Mouse (Mus musculus) ES-Bruce4 (cell line): ENCODE measurements at regions not wholly inside any gene's neighbourhood (a gene's known extent, or its start where the extent isn't known, plus 50 kb on each side); places are given as distances from the start of the nearest gene placed in this dataset.

ENCODE experiments used
- H3K27ac ChIP-seq: 2 replicates; pipeline ENCODE4 v1.5.1; 2012; ENCODE audit warnings: low read length, inconsistent platforms; ENCODE audit not compliant: insufficient read depth
- H3K27me3 ChIP-seq: 2 replicates; pipeline ENCODE4 v1.6.1; 2012; ENCODE audit warnings: mild to moderate bottlenecking, low read length, inconsistent platforms; ENCODE audit not compliant: control insufficient read depth, poor library complexity, insufficient read depth, severe bottlenecking
- H3K36me3 ChIP-seq: 2 replicates; pipeline ENCODE4 v1.6.1; 2012; ENCODE audit warnings: inconsistent platforms, mild to moderate bottlenecking, low read length, moderate library complexity; ENCODE audit not compliant: control insufficient read depth, poor library complexity, insufficient read depth, severe bottlenecking
- H3K4me1 ChIP-seq: one replicate; pipeline ENCODE4 v1.8.1; 2011; ENCODE audit warnings: low read length; ENCODE audit not compliant: control insufficient read depth, insufficient read depth
- H3K4me3 ChIP-seq: 2 replicates; pipeline ENCODE4 v1.5.1; 2011; ENCODE audit warnings: low read depth, mild to moderate bottlenecking, low read length
- H3K9ac ChIP-seq: 2 replicates; pipeline ENCODE4 v1.6.1; 2012; ENCODE audit warnings: low read depth, mild to moderate bottlenecking, inconsistent platforms; ENCODE audit not compliant: poor library complexity, severe bottlenecking
- H3K9me3 ChIP-seq: replicated peaks from 2 replicates; pipeline ENCODE4 v1.6.1; 2012; ENCODE audit warnings: mild to moderate bottlenecking, low read length, inconsistent platforms; ENCODE audit not compliant: control insufficient read depth, poor library complexity, insufficient read depth, severe bottlenecking
- CTCF ChIP-seq: IDR thresholded peaks from one replicate; pipeline ENCODE4 v1.8.1; 2011; ENCODE audit warnings: low read depth, low read length
- EP300 ChIP-seq: IDR thresholded peaks from 2 replicates; pipeline ENCODE4 v1.6.1; 2011; ENCODE audit warnings: low read depth, low read length; ENCODE audit not compliant: insufficient read depth
- POLR2A ChIP-seq: IDR thresholded peaks from one replicate; pipeline ENCODE4 v1.8.1; 2011; ENCODE audit warnings: low read length; ENCODE audit not compliant: insufficient read depth

DNA sequence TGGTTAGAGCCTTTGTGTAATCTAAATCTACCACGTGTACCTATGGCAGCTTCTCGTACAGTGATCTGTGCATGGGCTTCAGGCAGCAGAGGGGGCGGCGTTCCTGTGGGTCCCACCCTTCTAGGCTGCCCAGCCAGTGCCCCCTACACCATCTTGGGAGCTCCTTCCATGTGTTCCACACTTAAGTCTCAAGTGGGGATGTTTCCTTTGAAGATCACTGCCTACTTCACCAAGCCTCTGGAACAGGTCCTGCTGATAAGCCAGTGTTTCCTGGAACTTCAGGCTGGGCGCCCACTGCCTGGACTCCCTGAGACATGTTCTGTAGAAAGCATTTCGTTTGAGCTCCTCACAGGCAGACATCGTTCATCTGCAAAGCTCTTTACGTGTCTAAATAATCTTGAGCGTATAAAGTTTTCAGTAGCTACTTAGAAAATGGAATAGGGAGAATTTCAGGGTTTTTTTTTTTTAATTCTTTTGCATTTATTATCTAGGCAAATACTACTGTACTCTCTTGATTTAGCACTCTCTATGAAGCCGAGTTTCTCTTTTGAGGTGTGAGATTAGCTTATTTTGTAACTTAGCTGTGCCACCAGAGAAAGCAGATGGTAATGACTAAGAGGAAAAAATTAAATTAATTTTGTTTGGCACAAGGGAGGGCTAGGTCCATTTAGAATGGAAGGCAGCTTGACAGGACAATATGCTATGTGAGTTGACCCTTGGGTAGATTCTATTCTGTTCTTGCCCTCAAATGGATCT is 82.9 kb downstream of the Klf5 start:
- Histone ChIP-seq H3K9me3 (no peaks in the 10 kb centered on the region), H3K4me1 (no peaks in the 10 kb centered on the region), H3K9ac (no peak overlapping the region), H3K36me3 (no peaks in the 10 kb centered on the region), H3K4me3 (no peak overlapping the region), H3K27ac (no peak overlapping the region), H3K27me3 (no peaks in the 10 kb centered on the region; the same call in 1 of the 2 replicates)
- TF ChIP-seq POLR2A (no peak), EP300 (no peak)

DNA sequence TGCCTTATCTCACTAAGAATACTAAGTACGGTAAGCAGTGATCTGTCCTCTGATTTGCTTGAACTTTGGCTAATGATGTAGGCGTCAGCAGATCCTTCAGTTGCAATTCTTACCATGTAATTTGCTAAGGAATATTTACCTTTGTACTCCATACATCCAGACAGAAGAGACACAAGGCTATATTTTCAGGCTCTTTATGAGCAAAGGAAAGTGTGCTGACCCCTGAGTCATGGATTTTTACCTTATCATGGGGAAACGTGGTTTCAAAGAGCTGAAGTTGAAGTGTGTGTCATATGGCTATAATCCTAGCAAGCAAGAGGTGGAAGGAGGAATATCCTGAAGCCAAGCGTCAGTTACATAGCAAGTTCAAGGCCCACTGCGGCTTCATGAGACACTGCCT is 83.6 kb downstream of the Klf5 start:
- TF ChIP-seq POLR2A (no peak), CTCF (no peak), EP300 (no peak)
- Histone ChIP-seq H3K27ac (no peak overlapping the region), H3K9me3 (no peaks in the 10 kb centered on the region), H3K4me3 (no peak overlapping the region), H3K9ac (no peak overlapping the region), H3K36me3 (no peaks in the 10 kb centered on the region), H3K27me3 (no peaks in the 10 kb centered on the region; the same call in 1 of the 2 replicates), H3K4me1 (no peaks in the 10 kb centered on the region)

DNA sequence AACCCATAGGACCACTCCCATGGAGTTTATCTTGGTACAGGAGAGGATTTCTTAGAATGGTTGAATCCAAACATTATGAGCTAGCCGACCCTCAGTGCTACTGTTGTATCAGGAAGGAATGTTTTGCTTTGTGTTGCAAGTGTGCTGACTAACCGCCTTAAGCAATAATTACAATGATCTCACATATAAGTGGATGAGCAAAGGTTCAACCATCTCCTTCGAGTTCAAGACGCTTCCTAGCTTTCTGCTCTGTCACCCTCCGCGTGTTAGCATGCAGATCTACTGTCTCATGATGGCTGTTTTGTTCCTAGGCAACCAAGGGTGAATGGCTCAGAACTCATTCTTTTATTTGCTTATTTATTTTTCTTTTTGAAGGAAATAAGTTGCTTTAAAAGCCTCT is 84.7 kb downstream of the Klf5 start:
- TF ChIP-seq EP300 (no peak), CTCF (no peak), POLR2A (no peak)
- no peaks in the 10 kb centered on the region for H3K36me3 ChIP-seq
- H3K4me3 ChIP-seq, result no peak overlapping the region
- H3K27me3 ChIP-seq, result no peaks in the 10 kb centered on the region; the same call in 1 of the 2 replicates
- H3K9me3 ChIP-seq, result no peaks in the 10 kb centered on the region
- no peak overlapping the region for H3K9ac ChIP-seq
- H3K4me1 ChIP-seq, result no peaks in the 10 kb centered on the region
- H3K27ac ChIP-seq, result no peak overlapping the region

DNA sequence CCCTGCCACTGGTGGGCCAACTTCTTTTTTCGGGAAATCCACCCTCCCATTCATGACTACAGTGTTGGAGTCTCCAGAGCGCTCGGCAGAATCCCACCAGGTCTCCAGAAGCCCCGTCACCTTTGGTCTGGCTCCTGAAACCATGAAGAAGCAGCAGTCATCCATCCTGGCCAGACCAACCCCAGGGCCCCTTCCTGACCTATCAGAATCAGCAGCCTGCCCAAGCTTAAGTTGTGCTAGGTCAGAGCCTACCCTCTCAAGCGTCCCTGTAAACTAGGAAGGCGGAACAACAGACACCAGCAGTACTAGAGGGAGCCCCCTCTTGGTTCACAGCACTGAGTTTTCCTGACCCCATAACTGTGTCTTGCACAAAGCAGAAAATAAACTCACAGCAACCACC is 89.1 kb downstream of the Klf5 start:
- H3K4me3 ChIP-seq, result no peak overlapping the region
- H3K36me3 ChIP-seq, result no peaks in the 10 kb centered on the region

DNA sequence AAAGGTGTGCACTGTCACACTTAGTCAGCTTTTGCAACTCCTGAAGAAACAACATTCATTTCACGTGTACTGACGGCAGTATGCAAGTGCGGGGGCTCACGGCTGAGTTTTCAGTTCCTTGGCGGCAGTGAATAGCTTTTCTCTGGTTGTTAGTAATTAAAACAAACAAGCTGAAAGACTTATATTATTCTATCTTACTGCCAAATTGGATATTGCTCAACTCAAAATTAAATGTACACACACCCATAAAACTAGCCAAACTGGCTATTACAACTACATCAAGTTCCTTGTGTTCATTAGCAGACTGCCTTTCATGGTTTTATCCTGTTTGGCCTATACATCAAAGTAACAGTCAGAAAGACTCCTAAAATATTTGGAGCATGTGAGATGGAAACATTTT is 90.8 kb downstream of the Klf5 start:
- TF ChIP-seq CTCF (no peak), EP300 (no peak), POLR2A (no peak)
- H3K4me3 ChIP-seq, result no peak overlapping the region
- no peaks in the 10 kb centered on the region for H3K36me3 ChIP-seq
- H3K27me3 ChIP-seq, result no peaks in the 10 kb centered on the region
- H3K9ac ChIP-seq, result no peak overlapping the region
- H3K27ac ChIP-seq, result no peak overlapping the region
- H3K4me1 ChIP-seq, result no peaks in the 10 kb centered on the region
- peaks cover 3% of the 10 kb centered on the region for H3K9me3 ChIP-seq

More for the DNA sequence above, 89.1 kb downstream of the Klf5 start:
- Histone ChIP-seq H3K4me1 (no peaks in the 10 kb centered on the region), H3K9me3 (peaks cover 3% of the 10 kb centered on the region), H3K27me3 (no peaks in the 10 kb centered on the region), H3K27ac (no peak overlapping the region), H3K9ac (no peak overlapping the region)
- TF ChIP-seq POLR2A, result no peak
- TF ChIP-seq CTCF, result no peak
- no peak for TF ChIP-seq EP300

DNA sequence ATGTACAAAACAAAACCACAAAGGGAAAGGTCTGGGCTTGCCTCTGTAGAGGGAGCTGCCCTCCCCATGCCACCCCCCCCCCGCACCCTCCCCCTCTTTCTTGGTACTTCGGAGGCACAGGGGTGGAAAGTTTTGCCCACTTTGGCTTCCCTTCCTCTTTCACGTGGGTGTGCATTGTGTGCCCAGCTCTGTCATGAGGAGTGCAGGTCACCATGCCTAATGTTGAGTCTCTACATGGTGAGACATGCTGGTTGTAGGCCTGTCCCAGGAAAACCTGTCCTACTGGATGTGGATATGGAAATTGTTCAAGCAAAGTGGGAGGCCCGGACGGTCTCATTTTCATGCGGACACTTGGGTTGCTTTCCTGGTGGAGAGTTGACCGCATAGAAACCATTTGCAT is 93.2 kb downstream of the Klf5 start:
- no peak for TF ChIP-seq CTCF
- TF ChIP-seq POLR2A, result no peak
- TF ChIP-seq EP300, result no peak
- peaks cover 3% of the 10 kb centered on the region for H3K9me3 ChIP-seq
- H3K27ac ChIP-seq, result no peak overlapping the region
- no peak overlapping the region for H3K9ac ChIP-seq
- no peak overlapping the region for H3K4me3 ChIP-seq
- H3K36me3 ChIP-seq, result no peaks in the 10 kb centered on the region
- H3K27me3 ChIP-seq, result no peaks in the 10 kb centered on the region
- no peaks in the 10 kb centered on the region for H3K4me1 ChIP-seq
